ENCODE assay signal across 8 mouse cellular contexts in the genomic region with DNA sequence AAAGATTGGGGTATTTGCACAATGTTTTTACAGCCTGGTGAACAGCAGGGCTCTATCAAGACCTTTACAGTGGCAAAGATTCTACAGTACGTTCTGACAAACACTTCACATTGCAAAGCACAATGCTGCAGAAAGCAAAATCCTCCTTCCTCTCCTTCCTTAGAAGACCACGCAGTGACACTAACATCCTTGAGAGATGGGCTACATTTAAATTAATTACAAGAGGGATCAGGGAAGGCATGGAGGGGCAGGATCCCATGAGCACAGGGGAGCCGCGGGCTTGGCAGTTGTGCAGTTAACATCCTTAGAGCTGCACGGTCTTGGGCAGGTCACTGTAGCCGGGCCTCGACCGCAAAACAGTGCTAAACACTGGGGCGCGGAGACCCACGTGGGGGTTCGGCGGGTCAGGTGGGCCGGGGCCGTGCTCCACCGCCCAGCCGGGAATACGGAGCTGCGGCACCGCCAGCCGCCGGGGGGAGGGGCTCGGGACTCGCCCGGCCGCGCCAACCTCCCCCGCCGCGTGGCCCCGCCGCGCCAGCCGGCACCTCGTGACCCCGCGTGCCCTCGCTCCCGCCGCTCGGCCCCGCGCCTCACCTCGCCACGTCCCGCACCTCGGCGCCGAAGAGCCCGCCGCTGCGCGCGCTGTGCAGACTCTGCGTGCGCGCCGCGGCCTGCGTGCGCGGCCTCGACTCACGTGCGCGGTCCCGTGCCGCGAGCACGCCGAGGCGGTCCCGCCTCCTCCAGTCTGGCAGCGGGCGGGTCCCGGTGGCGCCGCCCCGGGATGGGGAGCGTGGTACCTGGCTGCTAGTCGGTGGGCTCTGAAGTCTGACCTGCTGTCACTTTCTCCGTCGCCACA. TPM values are rescaled to one million over a fixed set of nuclear protein-coding genes. Genes with fewer than 3 reads are reported as not detected.
DNase-seq lines count a peak whose midpoint lies in the region; ATAC-seq and TF ChIP-seq lines count a peak whose summit lies in the region.

A gene (minus strand): TSS at position 658 of the 856 bp plus-strand sequence.
A gene (plus strand): TSS at position 730 of the 856 bp plus-strand sequence.

- H3K4me2 ChIP-seq in heart, embryonic 15.5 days, result peak within 1 kb of the TSS; percentile 68
- peak within 1 kb of the TSS; percentile 98 for H3K4me2 ChIP-seq in liver, postnatal 0 days (ENCODE audit: low read depth, low read length)
- H3K4me2 ChIP-seq in neural tube, embryonic 13.5 days, result peak within 1 kb of the TSS; percentile 84

- H3K9ac ChIP-seq in heart, embryonic 15.5 days, result peak within 1 kb of the TSS; percentile 82
- peak within 1 kb of the TSS; percentile 86 for H3K9ac ChIP-seq in liver, postnatal 0 days (replicated peaks)
- H3K9ac ChIP-seq in neural tube, embryonic 13.5 days, result peak within 1 kb of the TSS; percentile 79

- peak; percentile 55 for DNase-seq in c-Kit-positive CD71-negative TER-119-negative erythroid progenitor cells, embryonic 14.5 days (ENCODE audit: low read depth)
- DNase-seq in forebrain, embryonic 10.5 days (ENCODE audit: extremely low spot score, low spot score), result peak; percentile 83
- peak; percentile 71 to 85 for DNase-seq in kidney, postnatal 25 days
- DNase-seq in liver, postnatal 0 days, result peak; percentile 90
- DNase-seq in telencephalon, adult 2 months (ENCODE audit: low read depth, low spot score), result peak; percentile 38

- TF ChIP-seq EP300 in liver, postnatal 0 days (IDR thresholded peaks at IDR 0.05; ENCODE audit: low read depth), result no peak

- H3K36me3 ChIP-seq in E14TG2a.4 (ENCODE audit: insufficient read depth, low read length), result peaks cover 34% of the 10 kb centered on the region
- H3K36me3 ChIP-seq in forebrain, embryonic 10.5 days (replicated peaks), result peaks cover 34% of the 10 kb centered on the region
- H3K36me3 ChIP-seq in heart, embryonic 15.5 days, result peaks cover 11% of the 10 kb centered on the region
- peaks cover 11% of the 10 kb centered on the region for H3K36me3 ChIP-seq in liver, postnatal 0 days (replicated peaks; ENCODE audit: insufficient read depth, low read length)
- peaks cover 23% of the 10 kb centered on the region for H3K36me3 ChIP-seq in neural tube, embryonic 13.5 days

- no peaks in the 10 kb centered on the region for H3K9me3 ChIP-seq in E14TG2a.4 (ENCODE audit: low read length)
- no peaks in the 10 kb centered on the region for H3K9me3 ChIP-seq in forebrain, embryonic 10.5 days
- no peaks in the 10 kb centered on the region for H3K9me3 ChIP-seq in heart, embryonic 15.5 days (replicated peaks)
- H3K9me3 ChIP-seq in liver, postnatal 0 days (ENCODE audit: low read length), result no peaks in the 10 kb centered on the region
- no peaks in the 10 kb centered on the region for H3K9me3 ChIP-seq in neural tube, embryonic 13.5 days

- TF ChIP-seq CTCF in E14TG2a.4 (conservative IDR thresholded peaks at IDR 0.05; ENCODE audit: low read length), result no peak
- TF ChIP-seq CTCF in liver, postnatal 0 days (IDR thresholded peaks at IDR 0.05; ENCODE audit: low read depth), result no peak

- peak within 1 kb of the TSS; percentile 90 for H3K4me3 ChIP-seq in E14TG2a.4 (replicated peaks; ENCODE audit: low read length)
- peak within 1 kb of the TSS; percentile 68 for H3K4me3 ChIP-seq in forebrain, embryonic 10.5 days
- peak within 1 kb of the TSS; percentile 76 for H3K4me3 ChIP-seq in heart, embryonic 15.5 days
- peak within 1 kb of the TSS; percentile 89 for H3K4me3 ChIP-seq in liver, postnatal 0 days (ENCODE audit: low read depth, low read length)
- H3K4me3 ChIP-seq in neural tube, embryonic 13.5 days, result peak within 1 kb of the TSS; percentile 76

- no peaks in the 10 kb centered on the region for H3K27me3 ChIP-seq in E14TG2a.4 (ENCODE audit: insufficient read depth, low read length)
- H3K27me3 ChIP-seq in forebrain, embryonic 10.5 days (ENCODE audit: poor library complexity, severe bottlenecking), result no peaks in the 10 kb centered on the region
- no peaks in the 10 kb centered on the region for H3K27me3 ChIP-seq in heart, embryonic 15.5 days
- no peaks in the 10 kb centered on the region for H3K27me3 ChIP-seq in liver, postnatal 0 days (ENCODE audit: insufficient read depth, low read length)
- H3K27me3 ChIP-seq in neural tube, embryonic 13.5 days, result no peaks in the 10 kb centered on the region

- under 1% methylated on average over 82 of the region's 83 CpGs for WGBS in forebrain, embryonic 10.5 days
- WGBS in heart, embryonic 15.5 days, result under 1% methylated on average over 78 of the region's 83 CpGs
- WGBS in liver, postnatal 0 days (ENCODE audit: insufficient replicate concordance), result under 1% methylated on average over 64 of the region's 83 CpGs
- under 1% methylated on average over 81 of the region's 83 CpGs for WGBS in neural tube, embryonic 13.5 days

- peaks cover 46% of the 10 kb centered on the region for H3K4me1 ChIP-seq in E14TG2a.4 (replicated peaks; ENCODE audit: low read depth, low read length)
- H3K4me1 ChIP-seq in forebrain, embryonic 10.5 days, result peaks cover 19% of the 10 kb centered on the region
- peaks cover 8% of the 10 kb centered on the region; the same call in 1 of the 2 replicates for H3K4me1 ChIP-seq in heart, embryonic 15.5 days (replicated peaks)
- peaks cover 8% of the 10 kb centered on the region for H3K4me1 ChIP-seq in liver, postnatal 0 days (ENCODE audit: insufficient read depth)
- H3K4me1 ChIP-seq in neural tube, embryonic 13.5 days (replicated peaks), result peaks cover 29% of the 10 kb centered on the region

- ATAC-seq in heart, embryonic 15.5 days (replicated peaks; ENCODE audit: insufficient number of reproducible peaks, insufficient read depth, low FRiP score, low read depth), result peak; percentile 90
- peak; percentile 98 for ATAC-seq in liver, postnatal 0 days
- peak; percentile 96 for ATAC-seq in neural tube, embryonic 13.5 days (ENCODE audit: low read depth)

- peak within 1 kb of the TSS; percentile 95 for H3K27ac ChIP-seq in forebrain, embryonic 10.5 days
- H3K27ac ChIP-seq in heart, embryonic 15.5 days, result peak within 1 kb of the TSS; percentile 55
- peak within 1 kb of the TSS; percentile 55; the same call in 1 of the 2 replicates for H3K27ac ChIP-seq in liver, postnatal 0 days (ENCODE audit: low read depth)
- H3K27ac ChIP-seq in neural tube, embryonic 13.5 days (replicated peaks), result peak within 1 kb of the TSS; percentile 68

RNA-seq across cellular contexts. Expression of the first gene that starts in this region (rescaled TPM):
- polyA plus RNA-seq in forebrain, embryonic 10.5 days (2016; fragmentation: Nextera tagmentation; extraction: Ambion mirVana), result 43.6 and 43.7 TPM in 2 replicates
- polyA plus RNA-seq in heart, embryonic 15.5 days (2015; fragmentation: Nextera tagmentation; extraction: Ambion mirVana), result 15.5 and 20.1 TPM in 2 replicates
- polyA plus RNA-seq in liver, postnatal 0 days (2015; fragmentation: Nextera tagmentation; extraction: Ambion mirVana), result 5.7 and 6.1 TPM in 2 replicates
- 27.7 and 28.4 TPM in 2 replicates for polyA plus RNA-seq in neural tube, embryonic 13.5 days (2015; fragmentation: Nextera tagmentation; extraction: Ambion mirVana)

RNA-seq across cellular contexts. Expression of the second gene that starts in this region (rescaled TPM):
- 25.6 and 26.8 TPM in 2 replicates for polyA plus RNA-seq in forebrain, embryonic 10.5 days (2016; fragmentation: Nextera tagmentation; extraction: Ambion mirVana)
- polyA plus RNA-seq in heart, embryonic 15.5 days (2015; fragmentation: Nextera tagmentation; extraction: Ambion mirVana), result 5.9 and 7.5 TPM in 2 replicates
- 2.0 TPM in 2 replicates for polyA plus RNA-seq in liver, postnatal 0 days (2015; fragmentation: Nextera tagmentation; extraction: Ambion mirVana)
- 19.8 and 22.6 TPM in 2 replicates for polyA plus RNA-seq in neural tube, embryonic 13.5 days (2015; fragmentation: Nextera tagmentation; extraction: Ambion mirVana)

Comparison
In these comparisons a context has a peak if more than half of its experiments do, and no peak if none do; other contexts are left out.
1. Peak in every context shown above with its lines: DNase-seq, ATAC-seq, H3K4me3 ChIP-seq and H3K27ac ChIP-seq.
2. DNase-seq: peak in every context shown above with its lines; median percentile 90 in liver, postnatal 0 days; 83 in forebrain, embryonic 10.5 days; 78 in kidney, postnatal 25 days; 55 in c-Kit-positive CD71-negative TER-119-negative erythroid progenitor cells, embryonic 14.5 days; 38 in telencephalon, adult 2 months.